Mouse (Mus musculus): ENCODE data around the gene Fryl. TPM values are rescaled to one million over a fixed set of nuclear protein-coding genes. Genes with fewer than 3 reads are reported as not detected.
A peak's percentile ranks its signal among the peaks of the same experiment; 100 is the strongest.

Fryl gene
- polyA plus RNA-seq (2014; fragmentation: Nextera tagmentation; extraction: Ambion mirVana): 32.0 and 33.4 TPM in 2 replicates

DNA sequence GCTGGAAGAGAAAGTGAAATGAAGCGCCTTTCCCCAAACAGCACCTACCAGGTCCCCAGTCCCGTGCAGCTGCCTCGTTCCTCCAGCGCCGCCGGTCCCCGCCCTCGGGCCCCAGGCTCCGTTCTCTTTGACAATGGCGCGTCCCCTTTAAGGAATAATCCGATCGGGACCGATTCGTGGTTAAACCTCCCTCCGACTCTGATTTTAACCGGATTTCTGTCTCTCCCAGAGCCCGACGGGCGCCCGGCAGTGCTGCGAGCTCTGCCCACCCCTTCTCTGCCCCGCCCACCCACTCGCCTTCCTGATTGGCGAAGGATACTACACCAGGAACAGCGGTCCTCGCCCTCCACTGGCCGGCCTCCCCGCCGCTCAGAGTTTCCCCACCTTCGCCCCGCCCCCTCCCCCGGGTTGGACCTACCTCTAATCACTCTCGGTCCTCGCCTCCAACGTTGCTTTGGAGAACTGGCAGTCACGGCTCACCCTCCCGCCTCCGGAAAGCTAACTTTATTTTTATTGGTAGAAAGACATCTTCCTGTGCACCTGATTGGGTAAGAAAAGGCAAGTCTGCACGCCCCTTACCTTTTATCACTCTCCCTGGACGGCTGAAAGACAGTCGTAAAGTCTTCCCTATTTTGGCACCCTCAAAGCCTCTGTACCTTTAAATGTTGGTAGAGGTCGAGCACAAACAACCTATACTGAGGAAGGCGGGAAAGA, at the start of gene Fryl:
Gene Fryl, minus strand, starts transcription at position 268 of the 714 bp plus-strand sequence.
- Histone ChIP-seq H3K36me3 (ENCODE audit: control insufficient read depth, insufficient read depth, low read length) (no peaks in the 10 kb centered on the region), H3K4me2 (replicated peaks; ENCODE audit: low read depth, low read length) (peak within 1 kb of the TSS; percentile 78), H3K4me3 (ENCODE audit: low read depth, low read length) (peak within 1 kb of the TSS; percentile 82), H3K4me1 (ENCODE audit: control insufficient read depth, insufficient read depth, low read length) (no peaks in the 10 kb centered on the region), H3K27me3 (ENCODE audit: control insufficient read depth, insufficient read depth, low read length) (no peaks in the 10 kb centered on the region), H3K27ac (ENCODE audit: low read length) (peak within 1 kb of the TSS; percentile 90), H3K9me3 (ENCODE audit: control insufficient read depth, low read depth, low read length) (no peaks in the 10 kb centered on the region), H3K9ac (replicated peaks; ENCODE audit: low read depth, low read length) (peak within 1 kb of the TSS; percentile 81)
- ATAC-seq (ENCODE audit: insufficient number of reproducible peaks, insufficient read depth, low FRiP score, low read depth): peak; percentile 98
- under 1% methylated on average over 43 of the region's 44 CpGs for WGBS

DNA sequence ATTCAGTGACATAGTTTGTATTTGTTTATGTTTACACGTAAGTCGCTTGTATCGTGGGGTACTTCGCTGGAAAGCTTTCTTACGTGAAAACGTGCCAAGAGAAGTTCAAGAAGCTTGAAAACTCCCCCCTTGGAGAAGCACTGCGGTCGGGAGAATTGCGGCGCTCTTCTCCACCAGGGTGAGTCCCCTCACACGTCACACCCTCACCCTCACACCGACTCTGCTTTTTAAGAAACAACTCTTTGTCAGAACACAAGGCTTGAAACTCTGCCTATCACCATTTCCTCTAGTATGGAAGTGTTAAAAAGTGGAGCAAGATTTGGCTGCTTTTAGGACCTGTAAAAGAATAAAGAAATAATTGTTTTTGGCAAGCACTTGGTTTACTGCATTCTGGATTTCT, 48.1 kb upstream of the Fryl start:
- no peaks in the 10 kb centered on the region for H3K27me3 ChIP-seq (ENCODE audit: control insufficient read depth, insufficient read depth, low read length)
- WGBS: 84% methylated on average over 12 of the region's 12 CpGs
- no peak for ATAC-seq (ENCODE audit: insufficient number of reproducible peaks, insufficient read depth, low FRiP score, low read depth)
- peaks cover 67% of the 10 kb centered on the region for H3K36me3 ChIP-seq (ENCODE audit: control insufficient read depth, insufficient read depth, low read length)
- no peak overlapping the region for H3K4me2 ChIP-seq (replicated peaks; ENCODE audit: low read depth, low read length)
- H3K4me1 ChIP-seq (ENCODE audit: control insufficient read depth, insufficient read depth, low read length): no peaks in the 10 kb centered on the region
- no peak overlapping the region for H3K27ac ChIP-seq (ENCODE audit: low read length)
- H3K9ac ChIP-seq (replicated peaks; ENCODE audit: low read depth, low read length): no peak overlapping the region
- H3K4me3 ChIP-seq (ENCODE audit: low read depth, low read length): no peak overlapping the region
- no peaks in the 10 kb centered on the region for H3K9me3 ChIP-seq (ENCODE audit: control insufficient read depth, low read depth, low read length)

DNA sequence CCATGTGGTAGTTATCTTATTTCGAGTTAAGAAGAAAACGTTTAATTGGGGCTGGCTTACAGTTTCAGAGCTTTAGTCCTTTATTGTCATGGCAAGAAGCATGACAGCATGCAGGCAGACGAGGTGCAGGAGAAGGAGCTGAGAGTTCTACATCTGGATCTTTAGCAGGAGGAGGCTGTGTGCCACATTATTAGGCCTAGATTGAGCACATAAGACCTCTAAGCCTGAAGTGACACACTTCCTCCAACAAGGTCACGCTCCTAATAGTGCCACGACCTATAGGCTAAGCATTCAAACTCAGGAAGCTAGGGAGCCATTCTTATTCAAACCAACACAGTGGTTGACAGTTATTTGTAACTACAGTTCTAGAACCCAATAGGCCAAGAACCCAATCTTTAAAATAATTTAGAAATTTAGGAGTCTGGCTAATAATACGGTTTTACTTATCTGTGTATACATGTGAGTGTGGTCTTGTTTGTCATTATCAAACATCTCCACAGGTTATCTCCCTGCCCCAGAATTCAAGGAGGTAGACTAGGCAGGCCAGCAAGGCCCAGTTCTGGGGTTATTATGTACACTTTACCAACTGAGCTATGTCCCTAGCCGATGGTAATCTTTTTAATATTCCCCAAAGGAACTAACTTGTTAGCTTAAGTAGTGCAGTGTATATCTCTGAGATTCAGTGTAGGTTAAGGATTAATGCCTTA, 45.3 kb upstream of the Fryl start:
- Histone ChIP-seq H3K4me3 (ENCODE audit: low read depth, low read length) (no peak overlapping the region), H3K27ac (ENCODE audit: low read length) (no peak overlapping the region), H3K4me1 (ENCODE audit: control insufficient read depth, insufficient read depth, low read length) (no peaks in the 10 kb centered on the region), H3K27me3 (ENCODE audit: control insufficient read depth, insufficient read depth, low read length) (no peaks in the 10 kb centered on the region), H3K36me3 (ENCODE audit: control insufficient read depth, insufficient read depth, low read length) (peaks cover 53% of the 10 kb centered on the region), H3K9me3 (ENCODE audit: control insufficient read depth, low read depth, low read length) (no peaks in the 10 kb centered on the region), H3K4me2 (replicated peaks; ENCODE audit: low read depth, low read length) (no peak overlapping the region), H3K9ac (replicated peaks; ENCODE audit: low read depth, low read length) (no peak overlapping the region)
- ATAC-seq (ENCODE audit: insufficient number of reproducible peaks, insufficient read depth, low FRiP score, low read depth): no peak
- 86% methylated on average over 7 of the region's 7 CpGs for WGBS

DNA sequence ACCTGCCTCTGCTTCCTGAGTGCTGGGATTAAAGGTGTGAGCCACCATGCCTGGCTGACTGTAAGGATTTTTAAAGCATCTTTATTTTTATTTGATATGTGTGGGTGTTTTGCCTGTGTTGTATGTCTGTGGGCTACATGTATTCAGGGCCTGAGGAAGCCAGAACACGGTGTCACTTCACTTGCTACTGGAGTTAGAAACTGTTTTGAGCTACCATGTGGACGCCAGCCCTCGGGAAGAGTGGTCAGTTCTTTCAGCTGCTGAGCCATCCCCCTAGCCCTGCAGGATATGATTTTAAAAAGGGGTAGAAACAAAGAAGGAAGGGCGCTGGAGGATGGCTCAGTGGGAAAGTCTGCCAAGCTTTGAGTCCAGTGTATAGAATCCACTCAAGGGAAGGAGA, 39.5 kb upstream of the Fryl start:
- no peak overlapping the region for H3K4me3 ChIP-seq (ENCODE audit: low read depth, low read length)
- H3K4me2 ChIP-seq (replicated peaks; ENCODE audit: low read depth, low read length): no peak overlapping the region
- H3K9ac ChIP-seq (replicated peaks; ENCODE audit: low read depth, low read length): no peak overlapping the region
- ATAC-seq (ENCODE audit: insufficient number of reproducible peaks, insufficient read depth, low FRiP score, low read depth): no peak
- no peaks in the 10 kb centered on the region for H3K27me3 ChIP-seq (ENCODE audit: control insufficient read depth, insufficient read depth, low read length)
- no peaks in the 10 kb centered on the region for H3K9me3 ChIP-seq (ENCODE audit: control insufficient read depth, low read depth, low read length)
- H3K27ac ChIP-seq (ENCODE audit: low read length): no peak overlapping the region
- H3K4me1 ChIP-seq (ENCODE audit: control insufficient read depth, insufficient read depth, low read length): peaks cover 3% of the 10 kb centered on the region; the same call in 1 of the 2 replicates
- 96% methylated on average over 4 of the region's 4 CpGs for WGBS
- H3K36me3 ChIP-seq (ENCODE audit: control insufficient read depth, insufficient read depth, low read length): peaks cover 29% of the 10 kb centered on the region

DNA sequence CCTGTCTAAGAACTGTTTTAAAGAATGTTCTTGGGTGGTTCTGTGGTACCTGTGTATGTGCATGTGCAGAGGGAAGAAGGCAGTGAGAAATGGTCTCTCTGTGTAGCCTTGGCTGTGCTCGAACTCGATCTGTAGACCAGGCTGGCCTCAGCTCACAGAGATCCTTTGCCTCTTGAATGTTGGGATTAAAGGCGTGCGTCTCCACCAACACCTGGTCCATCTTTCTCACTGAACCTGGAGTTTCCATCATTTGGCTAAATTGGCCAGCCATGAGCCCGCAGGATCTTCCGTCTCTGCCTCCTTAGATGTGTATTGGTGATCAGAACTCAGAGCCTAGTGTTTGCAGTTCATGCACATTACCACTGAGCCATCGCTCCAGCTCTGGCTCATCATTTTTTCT, 38.6 kb upstream of the Fryl start:
- Histone ChIP-seq H3K27ac (ENCODE audit: low read length) (no peak overlapping the region), H3K27me3 (ENCODE audit: control insufficient read depth, insufficient read depth, low read length) (no peaks in the 10 kb centered on the region), H3K4me1 (ENCODE audit: control insufficient read depth, insufficient read depth, low read length) (peaks cover 3% of the 10 kb centered on the region; the same call in 1 of the 2 replicates), H3K4me2 (replicated peaks; ENCODE audit: low read depth, low read length) (no peak overlapping the region), H3K4me3 (ENCODE audit: low read depth, low read length) (no peak overlapping the region), H3K9me3 (ENCODE audit: control insufficient read depth, low read depth, low read length) (no peaks in the 10 kb centered on the region), H3K36me3 (ENCODE audit: control insufficient read depth, insufficient read depth, low read length) (peaks cover 21% of the 10 kb centered on the region; the same call in 1 of the 2 replicates), H3K9ac (replicated peaks; ENCODE audit: low read depth, low read length) (no peak overlapping the region)
- 98% methylated on average over 7 of the region's 7 CpGs for WGBS
- ATAC-seq (ENCODE audit: insufficient number of reproducible peaks, insufficient read depth, low FRiP score, low read depth): no peak

DNA sequence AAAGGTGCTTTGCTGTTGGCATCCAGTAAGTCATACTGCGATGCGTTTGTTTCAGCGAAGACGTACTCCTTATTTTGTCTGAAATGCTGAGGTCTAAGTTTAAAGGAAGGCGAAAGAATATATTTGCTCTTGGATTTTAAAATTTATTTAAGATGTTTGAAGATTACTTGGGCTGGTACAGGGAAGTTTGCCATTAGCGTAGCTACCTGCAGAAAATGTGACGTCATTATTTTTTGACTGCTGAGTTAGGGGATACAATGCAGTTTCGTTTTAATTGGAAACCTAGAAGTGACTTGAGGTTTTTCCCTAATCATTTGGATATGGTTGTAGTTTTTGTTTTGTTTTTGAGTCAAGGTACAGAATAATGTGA, 37.0 kb upstream of the Fryl start:
- peak overlapping the region; percentile 100 for H3K4me3 ChIP-seq (ENCODE audit: low read depth, low read length)
- H3K4me1 ChIP-seq (ENCODE audit: control insufficient read depth, insufficient read depth, low read length): peaks cover 3% of the 10 kb centered on the region; the same call in 1 of the 2 replicates
- H3K36me3 ChIP-seq (ENCODE audit: control insufficient read depth, insufficient read depth, low read length): peaks cover 21% of the 10 kb centered on the region; the same call in 1 of the 2 replicates
- H3K9me3 ChIP-seq (ENCODE audit: control insufficient read depth, low read depth, low read length): no peaks in the 10 kb centered on the region
- no peaks in the 10 kb centered on the region for H3K27me3 ChIP-seq (ENCODE audit: control insufficient read depth, insufficient read depth, low read length)
- H3K4me2 ChIP-seq (replicated peaks; ENCODE audit: low read depth, low read length): peak overlapping the region; percentile 70
- WGBS: 12% methylated on average over 8 of the region's 8 CpGs
- H3K9ac ChIP-seq (replicated peaks; ENCODE audit: low read depth, low read length): peak overlapping the region; percentile 94
- ATAC-seq (ENCODE audit: insufficient number of reproducible peaks, insufficient read depth, low FRiP score, low read depth): no peak
- H3K27ac ChIP-seq (ENCODE audit: low read length): 0 out of 2 replicates have a peak overlapping the region, but pooled peaks have one; percentile 94

DNA sequence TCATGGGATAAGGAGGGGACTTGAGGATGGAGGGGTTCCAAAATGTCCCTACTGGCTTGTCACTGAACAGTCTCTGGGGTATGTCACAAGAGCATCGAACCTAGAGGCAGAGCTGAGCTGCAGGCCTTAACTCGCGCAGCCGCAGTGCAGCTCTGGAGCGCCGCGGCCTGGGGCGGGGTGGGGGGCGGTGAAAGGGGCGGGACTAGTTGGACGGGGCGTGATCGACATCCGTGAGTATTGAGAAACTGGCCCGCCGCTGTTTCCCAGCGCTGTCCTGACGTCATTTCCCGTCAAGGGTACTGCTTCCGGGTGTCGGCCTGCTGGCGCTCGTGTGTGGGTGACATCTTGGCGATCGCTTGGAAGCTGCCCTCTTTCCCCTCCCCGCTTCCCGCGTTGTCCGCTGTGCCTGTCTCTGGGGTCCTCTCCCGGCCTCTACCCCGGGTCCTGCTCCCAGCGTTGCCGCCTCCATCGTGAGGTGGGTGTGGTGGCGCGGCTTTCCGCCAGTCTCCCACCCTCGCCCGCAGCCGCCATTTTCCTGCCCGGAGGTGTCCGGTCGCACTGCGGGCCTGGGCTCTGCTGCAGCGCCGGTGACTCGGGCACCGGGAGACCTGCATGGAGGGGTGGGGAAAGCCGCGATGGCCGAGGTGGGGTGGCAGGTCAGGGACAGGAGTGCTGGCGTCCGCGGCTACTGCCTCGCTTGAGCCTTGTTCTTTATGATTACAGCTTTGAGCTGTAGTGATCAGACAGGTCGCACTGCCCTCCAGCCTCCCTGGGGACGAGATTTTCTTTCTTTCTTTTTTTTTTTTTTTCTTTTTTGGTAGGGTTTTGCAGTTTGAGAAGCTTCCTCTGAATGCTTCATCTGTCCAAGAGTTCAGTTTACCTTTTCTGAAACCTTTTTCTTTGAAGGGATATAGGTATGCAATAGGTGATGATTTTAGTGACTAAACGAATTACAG, 36.4 kb upstream of the Fryl start, which contains the start of gene Ociad1:
Gene Ociad1, plus strand, starts transcription at position 283 of the 956 bp plus-strand sequence.
- Histone ChIP-seq H3K4me2 (replicated peaks; ENCODE audit: low read depth, low read length) (peak within 1 kb of the TSS; percentile 70), H3K9ac (replicated peaks; ENCODE audit: low read depth, low read length) (peak within 1 kb of the TSS; percentile 94), H3K9me3 (ENCODE audit: control insufficient read depth, low read depth, low read length) (no peaks in the 10 kb centered on the region), H3K4me3 (ENCODE audit: low read depth, low read length) (peak within 1 kb of the TSS; percentile 100), H3K27ac (ENCODE audit: low read length) (peak within 1 kb of the TSS; percentile 94), H3K27me3 (ENCODE audit: control insufficient read depth, insufficient read depth, low read length) (no peaks in the 10 kb centered on the region), H3K36me3 (ENCODE audit: control insufficient read depth, insufficient read depth, low read length) (peaks cover 21% of the 10 kb centered on the region; the same call in 1 of the 2 replicates), H3K4me1 (ENCODE audit: control insufficient read depth, insufficient read depth, low read length) (peaks cover 3% of the 10 kb centered on the region; the same call in 1 of the 2 replicates)
- peak; percentile 98 for ATAC-seq (ENCODE audit: insufficient number of reproducible peaks, insufficient read depth, low FRiP score, low read depth)
- WGBS: under 1% methylated on average over 58 of the region's 58 CpGs

DNA sequence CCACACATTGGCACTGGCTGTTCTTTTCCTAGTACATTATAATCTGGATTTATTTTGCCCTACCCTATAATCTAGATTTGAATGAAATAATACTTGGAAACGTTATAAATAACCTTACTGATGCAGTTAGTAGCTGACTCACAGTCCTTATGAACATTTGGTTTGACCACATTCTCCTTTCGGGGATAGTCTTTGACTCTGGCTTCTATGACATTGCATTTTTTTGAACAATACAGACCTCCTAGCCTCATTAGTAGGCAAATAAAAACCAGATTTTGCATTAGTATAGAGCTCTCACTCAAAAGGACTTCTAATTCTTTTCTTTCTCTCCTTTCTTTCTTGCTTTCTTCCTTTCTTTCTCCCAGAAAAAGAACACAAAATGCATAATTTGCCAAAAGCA, 33.5 kb upstream of the Fryl start:
- ATAC-seq (ENCODE audit: insufficient number of reproducible peaks, insufficient read depth, low FRiP score, low read depth): no peak
- Histone ChIP-seq H3K9me3 (ENCODE audit: control insufficient read depth, low read depth, low read length) (no peaks in the 10 kb centered on the region), H3K9ac (replicated peaks; ENCODE audit: low read depth, low read length) (no peak overlapping the region), H3K4me3 (ENCODE audit: low read depth, low read length) (no peak overlapping the region), H3K27ac (ENCODE audit: low read length) (no peak overlapping the region), H3K4me1 (ENCODE audit: control insufficient read depth, insufficient read depth, low read length) (peaks cover 3% of the 10 kb centered on the region; the same call in 1 of the 2 replicates), H3K27me3 (ENCODE audit: control insufficient read depth, insufficient read depth, low read length) (no peaks in the 10 kb centered on the region), H3K4me2 (replicated peaks; ENCODE audit: low read depth, low read length) (no peak overlapping the region), H3K36me3 (ENCODE audit: control insufficient read depth, insufficient read depth, low read length) (peaks cover 4% of the 10 kb centered on the region; the same call in 1 of the 2 replicates)
- 65% methylated on average over 2 of the region's 2 CpGs for WGBS
